Mouse (Mus musculus) kidney, adult 2 months (tissue): Measurements from ENCODE around the gene Pde4d. TPM values are rescaled to one million over a fixed set of nuclear protein-coding genes. Genes with fewer than 3 reads are reported as not detected.

Source experiments
- DNase-seq: peaks from one replicate; pipeline ENCODE4 v3.0.0; 2021
- H3K27ac ChIP-seq: fragments of 200-500 bp; 2 replicates; pipeline ENCODE4 v1.5.1; 2012; ENCODE audit warnings: low read depth, low read length, control low read depth, inconsistent platforms; ENCODE audit not compliant: insufficient read depth
- H3K27me3 ChIP-seq: fragments of 200-500 bp; replicated peaks from 2 replicates; pipeline ENCODE4 v1.6.1; 2012; ENCODE audit warnings: mild to moderate bottlenecking, moderate library complexity, low read length, inconsistent platforms; ENCODE audit not compliant: control insufficient read depth, insufficient read depth
- H3K36me3 ChIP-seq: fragments of 200-500 bp; 2 replicates; pipeline ENCODE4 v1.6.1; 2012; ENCODE audit warnings: mild to moderate bottlenecking, moderate library complexity, low read length, inconsistent platforms; ENCODE audit not compliant: control insufficient read depth, insufficient read depth
- H3K4me1 ChIP-seq: fragments of 200-500 bp; 2 replicates; pipeline ENCODE4 v1.6.1; 2011; ENCODE audit warnings: low read length; ENCODE audit not compliant: control insufficient read depth, insufficient read depth
- H3K4me3 ChIP-seq: fragments of 200-500 bp; 2 replicates; pipeline ENCODE4 v1.5.1; 2011; ENCODE audit warnings: mild to moderate bottlenecking, low read depth, low read length, control low read depth; ENCODE audit not compliant: insufficient read depth
- CTCF ChIP-seq: fragments of 200-500 bp; conservative IDR thresholded peaks from 2 replicates; pipeline ENCODE4 v1.5.1; 2011; ENCODE audit warnings: low read depth, mild to moderate bottlenecking, control low read depth, low read length, moderate library complexity, mixed read lengths; ENCODE audit not compliant: insufficient read depth, insufficient read length
- POLR2A ChIP-seq: fragments of 200-500 bp; IDR thresholded peaks from one replicate; pipeline ENCODE4 v1.6.1; 2011; ENCODE audit warnings: low read depth, low read length, control low read depth
- WGBS: fragments of 180-500 bp; shearing (Covaris S2); methylation state at CpG from one replicate; pipeline ENCODE4 v1.1.7; 2018; 5-methylcytosine and 5-hydroxymethylcytosine counted together
- polyA plus RNA-seq: library from polyadenylated mRNA; depleted of rRNA; stranded (reverse); fragments of >200 nt; gene quantifications from 2 replicates; pipeline ENCODE4 v1.2.3, GENCODE M21; 2012

Gene Pde4d
- polyA plus RNA-seq, 1 experiment, result 18.3 TPM

- Histone ChIP-seq H3K4me3 (no peak overlapping the region), H3K27me3 (no peaks in the 10 kb centered on the region), H3K27ac (no peak overlapping the region), H3K4me1 (peaks cover 4% of the 10 kb centered on the region; the same call in 1 of the 2 replicates), H3K36me3 (no peaks in the 10 kb centered on the region; the same call in 1 of the 2 replicates)
- no peak for DNase-seq
- WGBS, result 83% methylated on average over 3 of the region's 3 CpGs
- TF ChIP-seq POLR2A (no peak), CTCF (no peak)
These were observed 1327.2 kb downstream of the Pde4d start for GRCm38 (mm10) chr13:109776995-109777394.

- DNase-seq, result no peak
- no peaks in the 10 kb centered on the region for H3K36me3 ChIP-seq
- peaks cover 4% of the 10 kb centered on the region; the same call in 1 of the 2 replicates for H3K4me1 ChIP-seq
- H3K27ac ChIP-seq, result no peak overlapping the region
- no peak overlapping the region for H3K4me3 ChIP-seq
- 91% methylated on average over 5 of the region's 5 CpGs for WGBS
- H3K27me3 ChIP-seq, result no peaks in the 10 kb centered on the region
- TF ChIP-seq POLR2A, result no peak
- TF ChIP-seq CTCF, result no peak
These were observed 1327.7 kb downstream of the Pde4d start for GRCm38 (mm10) chr13:109777441-109777840.

- peaks cover 4% of the 10 kb centered on the region; the same call in 1 of the 2 replicates for H3K4me1 ChIP-seq
- no peak for DNase-seq
- no peak for TF ChIP-seq POLR2A
- TF ChIP-seq CTCF, result no peak
- no peaks in the 10 kb centered on the region for H3K27me3 ChIP-seq
- no peak overlapping the region for H3K4me3 ChIP-seq
- 67% methylated on average over 9 of the region's 9 CpGs for WGBS
- H3K36me3 ChIP-seq, result no peaks in the 10 kb centered on the region
- H3K27ac ChIP-seq, result no peak overlapping the region
These were observed 1328.6 kb downstream of the Pde4d start for GRCm38 (mm10) chr13:109778297-109778835.

GRCm38 (mm10) chr13:109781466-109781865, 1331.7 kb downstream of the Pde4d start:
- 90% methylated on average over 1 of the region's 1 CpGs for WGBS
- H3K27ac ChIP-seq, result no peak overlapping the region
- H3K27me3 ChIP-seq, result no peaks in the 10 kb centered on the region
- no peak for DNase-seq
- H3K4me1 ChIP-seq, result peaks cover 4% of the 10 kb centered on the region; the same call in 1 of the 2 replicates
- TF ChIP-seq CTCF (no peak), POLR2A (no peak)
- H3K36me3 ChIP-seq, result no peaks in the 10 kb centered on the region
- no peak overlapping the region for H3K4me3 ChIP-seq

GRCm38 (mm10) chr13:109788604-109789003, 1338.9 kb downstream of the Pde4d start:
- peaks cover 6% of the 10 kb centered on the region; the same call in 1 of the 2 replicates for H3K4me1 ChIP-seq
- 82% methylated on average over 4 of the region's 4 CpGs for WGBS
- TF ChIP-seq POLR2A (no peak), CTCF (no peak)

GRCm38 (mm10) chr13:109789151-109789550, 1339.4 kb downstream of the Pde4d start:
- Histone ChIP-seq H3K4me3 (no peak overlapping the region), H3K4me1 (peaks cover 6% of the 10 kb centered on the region; the same call in 1 of the 2 replicates), H3K36me3 (no peaks in the 10 kb centered on the region), H3K27me3 (no peaks in the 10 kb centered on the region), H3K27ac (no peak overlapping the region; the same call in 1 of the 2 replicates)
- WGBS, result 63% methylated on average over 4 of the region's 4 CpGs
- no peak for DNase-seq
- no peak for TF ChIP-seq POLR2A
- no peak for TF ChIP-seq CTCF

More at GRCm38 (mm10) chr13:109788604-109789003, 1338.9 kb downstream of the Pde4d start:
- no peaks in the 10 kb centered on the region for H3K36me3 ChIP-seq
- H3K27me3 ChIP-seq, result no peaks in the 10 kb centered on the region
- H3K27ac ChIP-seq, result peak overlapping the region; percentile 60; the same call in 1 of the 2 replicates
- no peak for DNase-seq
- no peak overlapping the region for H3K4me3 ChIP-seq

- H3K4me1 ChIP-seq, result peaks cover 6% of the 10 kb centered on the region; the same call in 1 of the 2 replicates
- H3K27me3 ChIP-seq, result no peaks in the 10 kb centered on the region
- no peak for TF ChIP-seq POLR2A
- no peak for TF ChIP-seq CTCF
- no peak overlapping the region for H3K4me3 ChIP-seq
- no peaks in the 10 kb centered on the region for H3K36me3 ChIP-seq
- H3K27ac ChIP-seq, result peak overlapping the region; percentile 92
- peak; percentile 53 for DNase-seq
- 59% methylated on average over 8 of the region's 8 CpGs for WGBS
These were observed 1340.4 kb downstream of the Pde4d start for GRCm38 (mm10) chr13:109790045-109790715.
